Mouse (Mus musculus): ENCODE measurements around the gene Rcvrn.

The Rcvrn gene

GRCm38 (mm10) chr11:67668460-67669007 is 26.6 kb upstream of the Rcvrn start:
- DNase-seq (ENCODE audit: low read depth, low spot score) = no peak

GRCm38 (mm10) chr11:67670031-67670430 is 25.1 kb upstream of the Rcvrn start:
- no peak for DNase-seq (ENCODE audit: low read depth, low spot score)

- no peak for DNase-seq (ENCODE audit: low read depth, low spot score)
Observed at GRCm38 (mm10) chr11:67672140-67672539, 23.0 kb upstream of the Rcvrn start.

GRCm38 (mm10) chr11:67675562-67676540 is 19.3 kb upstream of the Rcvrn start:
- DNase-seq (ENCODE audit: low read depth, low spot score) = peak; percentile 67

- no peak for DNase-seq (ENCODE audit: low read depth, low spot score)
Observed at GRCm38 (mm10) chr11:67679300-67679699, 15.8 kb upstream of the Rcvrn start.

- no peak for DNase-seq (ENCODE audit: low read depth, low spot score)
Observed at GRCm38 (mm10) chr11:67679930-67680329, 15.2 kb upstream of the Rcvrn start.

GRCm38 (mm10) chr11:67681871-67682270 is 13.3 kb upstream of the Rcvrn start:
- DNase-seq (ENCODE audit: low read depth, low spot score) = no peak

GRCm38 (mm10) chr11:67686109-67686508 is 9.0 kb upstream of the Rcvrn start:
- no peak for DNase-seq (ENCODE audit: low read depth, low spot score)

GRCm38 (mm10) chr11:67712976-67713375 is 17.9 kb downstream of the Rcvrn start:
- DNase-seq (ENCODE audit: low read depth, low spot score) = no peak

GRCm38 (mm10) chr11:67715382-67715781 is 20.3 kb downstream of the Rcvrn start:
- no peak for DNase-seq (ENCODE audit: low read depth, low spot score)

- no peak for DNase-seq (ENCODE audit: low read depth, low spot score)
Observed at GRCm38 (mm10) chr11:67721485-67721884, 26.4 kb downstream of the Rcvrn start.

- DNase-seq (ENCODE audit: low read depth, low spot score) = no peak
Observed at GRCm38 (mm10) chr11:67722399-67723156, 27.5 kb downstream of the Rcvrn start.

- DNase-seq (ENCODE audit: low read depth, low spot score) = no peak
Observed at GRCm38 (mm10) chr11:67723231-67724013, 28.3 kb downstream of the Rcvrn start.

- no peak for DNase-seq (ENCODE audit: low read depth, low spot score)
Observed at GRCm38 (mm10) chr11:67727095-67727494, 32.0 kb downstream of the Rcvrn start.

- DNase-seq (ENCODE audit: low read depth, low spot score) = no peak
Observed at GRCm38 (mm10) chr11:67728726-67729125, 33.6 kb downstream of the Rcvrn start.

- DNase-seq (ENCODE audit: low read depth, low spot score) = no peak
Observed at GRCm38 (mm10) chr11:67731056-67731455, 35.9 kb downstream of the Rcvrn start.

GRCm38 (mm10) chr11:67733726-67734125 is 38.6 kb downstream of the Rcvrn start:
- DNase-seq (ENCODE audit: low read depth, low spot score) = no peak

GRCm38 (mm10) chr11:67734597-67734996 is 39.5 kb downstream of the Rcvrn start:
- DNase-seq (ENCODE audit: low read depth, low spot score) = no peak

GRCm38 (mm10) chr11:67738345-67738744 is 43.2 kb downstream of the Rcvrn start:
- DNase-seq (ENCODE audit: low read depth, low spot score) = no peak

- DNase-seq (ENCODE audit: low read depth, low spot score) = no peak
Observed at GRCm38 (mm10) chr11:67738846-67739490, 43.8 kb downstream of the Rcvrn start.

GRCm38 (mm10) chr11:67741569-67741968 is 46.4 kb downstream of the Rcvrn start:
- DNase-seq (ENCODE audit: low read depth, low spot score) = no peak
